ENCODE assay signal across 9 mouse cellular contexts in genomic region chr2:91291197-91292007, GRCm38 (mm10). TPM values are rescaled to one million over a fixed set of nuclear protein-coding genes. Genes with fewer than 3 reads are reported as not detected.
A peak's percentile ranks its signal among the peaks of the same experiment; 100 is the strongest.
DNase-seq lines count a peak whose midpoint lies in the region; ATAC-seq and TF ChIP-seq lines count a peak whose summit lies in the region.
"Had no signal": no experiment of that assay in that cellular context is flagged by ENCODE, and none has a peak within 500 bp of the region (broad histone marks: within the 10 kb centered on the region; RNA-seq: fewer than 3 reads in every experiment).

No protein-coding gene starts in this region.

- no peak overlapping the region for H3K4me3 ChIP-seq in embryonic facial prominence, embryonic 11.5 days (ENCODE audit: low read depth, low read length)
- no peak overlapping the region for H3K4me3 ChIP-seq in myocyte
- H3K4me3 ChIP-seq: midbrain, embryonic 12.5 days had no signal

- no peak overlapping the region for H3K9ac ChIP-seq in embryonic facial prominence, embryonic 11.5 days (replicated peaks; ENCODE audit: low read length)
- H3K9ac ChIP-seq: midbrain, embryonic 12.5 days had no signal

- peak; percentile 81 for DNase-seq in left cerebral cortex, postnatal 4 days
- DNase-seq in left cerebral cortex, adult 8-10 months (ENCODE audit: low spot score in 2 of 2): no peak
- DNase-seq in embryonic facial prominence, embryonic 11.5 days (ENCODE audit: low spot score): peak; percentile 6
- DNase-seq in gastrocnemius, postnatal 14 days: peak; percentile 77
- DNase-seq in left cerebral cortex, postnatal 14 days (ENCODE audit: low spot score in 2 of 2): no peak
- DNase-seq in embryo, embryonic 11 days: no peak
- DNase-seq: thymus, postnatal 25 days had no signal

- no peak overlapping the region for H3K4me2 ChIP-seq in embryonic facial prominence, embryonic 11.5 days (ENCODE audit: low read depth, low read length)
- no peak overlapping the region for H3K4me2 ChIP-seq in myocyte (ENCODE audit: low read depth)
- H3K4me2 ChIP-seq: midbrain, embryonic 12.5 days had no signal

- no peaks in the 10 kb centered on the region for H3K4me1 ChIP-seq in embryonic facial prominence, embryonic 11.5 days (ENCODE audit: control insufficient read depth, insufficient read depth, low read length)

- H3K36me3 ChIP-seq in embryonic facial prominence, embryonic 11.5 days (replicated peaks; ENCODE audit: control insufficient read depth, insufficient read depth, low read depth, low read length): no peaks in the 10 kb centered on the region
- H3K36me3 ChIP-seq in myocyte (ENCODE audit: control insufficient read depth, insufficient read depth): no peaks in the 10 kb centered on the region

- H3ac ChIP-seq in myocyte (ENCODE audit: control insufficient read depth, insufficient read length): no peak overlapping the region

- H3K9me3 ChIP-seq in embryonic facial prominence, embryonic 11.5 days (replicated peaks; ENCODE audit: control insufficient read depth, low read length): no peaks in the 10 kb centered on the region
- H3K9me3 ChIP-seq: midbrain, embryonic 12.5 days had no signal

- no peaks in the 10 kb centered on the region for H3K27me3 ChIP-seq in embryonic facial prominence, embryonic 11.5 days (ENCODE audit: control insufficient read depth, insufficient read depth, low read length)
- no peaks in the 10 kb centered on the region for H3K27me3 ChIP-seq in myocyte (ENCODE audit: control insufficient read depth, insufficient read depth, insufficient read length)
- H3K27me3 ChIP-seq: midbrain, embryonic 12.5 days had no signal

- intact Hi-C loops in left cerebral cortex, postnatal 4 days (cut with DNase I): no loop called here
- intact Hi-C loops in gastrocnemius, postnatal 14 days (cut with DNase I; ENCODE audit: low total_unique reads): no loop called here
- intact Hi-C loops in left cerebral cortex, postnatal 14 days (cut with DNase I): loop anchor here (5.0 kb wide), 1 partner anchor 36 kb away; no protein-coding TSS in a partner anchor

- WGBS in embryonic facial prominence, embryonic 11.5 days: 63% methylated on average over 12 of the region's 12 CpGs

- H3K79me2 ChIP-seq in myocyte (ENCODE audit: control insufficient read depth, insufficient read depth): no peaks in the 10 kb centered on the region

- TF ChIP-seq POLR2A in myocyte (IDR thresholded peaks at IDR 0.05; ENCODE audit: insufficient read length, low read depth): no peak

- no peak overlapping the region for H3K27ac ChIP-seq in embryonic facial prominence, embryonic 11.5 days (replicated peaks; ENCODE audit: low read depth, low read length)
- H3K27ac ChIP-seq: midbrain, embryonic 12.5 days had no signal

- ATAC-seq in embryonic facial prominence, embryonic 11.5 days (replicated peaks; ENCODE audit: insufficient number of reproducible peaks, low FRiP score, low TSS enrichment, low read depth): no peak

TF ChIP-seq in myocyte, 11 proteins besides CTCF, POLR2A, EP300 and RAD21:
- peak in 1 of 3 experiments; percentile 49 for TF ChIP-seq MYOG (IDR thresholded peaks at IDR 0.05; ENCODE audit: control insufficient read depth in 1 of 3, insufficient read depth in 1 of 3, insufficient read length in 2 of 3, low read depth in 2 of 3)
- TF ChIP-seq MYOD1 (IDR thresholded peaks at IDR 0.05; ENCODE audit: control insufficient read depth in 1 of 3, insufficient read length in 2 of 3, low read depth in 2 of 3): peak in 2 of 3 experiments; percentile 33 to 56
- TF ChIP-seq POLR2AphosphoS2 (IDR thresholded peaks at IDR 0.05; ENCODE audit: insufficient read length, low read depth): no peak
- TF ChIP-seq E2F4 (IDR thresholded peaks at IDR 0.05; ENCODE audit: insufficient read depth): no peak

RNA-seq across cellular contexts. Expression of gene Arfgap2, which starts 26.6 kb away (rescaled TPM):
- 10 to 100 TPM; 53.9 to 59.8 TPM for total RNA-seq in left cerebral cortex, postnatal 4 days (2021)
- 10 to 100 TPM; 74.4 to 80.8 (median 79.3) TPM for total RNA-seq in left cerebral cortex, adult 8-10 months (2022)
- polyA plus RNA-seq in embryonic facial prominence, embryonic 11.5 days (2014; fragmentation: Nextera tagmentation; extraction: Ambion mirVana): 82.9 and 83.6 TPM in 2 replicates
- 100 to 1,000 TPM in 1 of 2 experiments, 10 to 100 TPM in 1; 74.4 to 104 TPM for total RNA-seq in gastrocnemius, postnatal 14 days (2021)
- polyA plus RNA-seq in myocyte (2012; fragmentation: generic; extraction: Trizol): 60.4 TPM
- 10 to 100 TPM; 63.3 to 65.6 TPM for total RNA-seq in left cerebral cortex, postnatal 14 days (2021)

RNA-seq across cellular contexts. Expression of gene Pacsin3, which starts 35.6 kb away (rescaled TPM):
- total RNA-seq in left cerebral cortex, postnatal 4 days (2021): 10 to 100 TPM; 15.3 to 22.4 TPM
- total RNA-seq in left cerebral cortex, adult 8-10 months (2022): 10 to 100 TPM; 40.3 to 47.5 (median 45.7) TPM
- polyA plus RNA-seq in embryonic facial prominence, embryonic 11.5 days (2014; fragmentation: Nextera tagmentation; extraction: Ambion mirVana): 20.1 and 23.0 TPM in 2 replicates
- 100 to 1,000 TPM; 282 to 292 TPM for total RNA-seq in gastrocnemius, postnatal 14 days (2021)
- polyA plus RNA-seq in myocyte (2012; fragmentation: generic; extraction: Trizol): 141 TPM
- total RNA-seq in left cerebral cortex, postnatal 14 days (2021): 10 to 100 TPM; 46.8 TPM

RNA-seq across cellular contexts. Expression of gene Ddb2, which starts 54.6 kb away (rescaled TPM):
- 10 to 100 TPM; 12.3 to 12.8 TPM for total RNA-seq in left cerebral cortex, postnatal 4 days (2021)
- 10 to 100 TPM; 12.7 to 15.5 (median 13.2) TPM for total RNA-seq in left cerebral cortex, adult 8-10 months (2022)
- polyA plus RNA-seq in embryonic facial prominence, embryonic 11.5 days (2014; fragmentation: Nextera tagmentation; extraction: Ambion mirVana): 11.4 and 12.6 TPM in 2 replicates
- 1 to 10 TPM; 3.1 to 4.1 TPM for total RNA-seq in gastrocnemius, postnatal 14 days (2021)
- polyA plus RNA-seq in myocyte (2012; fragmentation: generic; extraction: Trizol): 2.0 TPM
- total RNA-seq in left cerebral cortex, postnatal 14 days (2021): 10 to 100 TPM; 10.4 to 10.9 TPM

Comparison
In these comparisons a context has a peak if more than half of its experiments do, and no peak if none do; other contexts are left out.
1. DNase-seq: peak in left cerebral cortex, postnatal 4 days (single experiment), embryonic facial prominence, embryonic 11.5 days (single experiment) and gastrocnemius, postnatal 14 days (single experiment); none in left cerebral cortex, adult 8-10 months (0 of 2), left cerebral cortex, postnatal 14 days (0 of 2) and embryo, embryonic 11 days (single experiment).
2. RNA of gene Pacsin3, which starts 35.6 kb away (total RNA-seq): 282 to 292 TPM in gastrocnemius, postnatal 14 days; 40.3 to 47.5 TPM in left cerebral cortex, adult 8-10 months, 46.8 TPM in left cerebral cortex, postnatal 14 days and 15.3 to 22.4 TPM in left cerebral cortex, postnatal 4 days; every median in the first group is over 4 times any median in the second.